Mouse (Mus musculus) inflammation-experienced regulatory T-cells, adult 6 months (primary cell): ENCODE data around the gene Fbxw4. TPM values are rescaled to one million over a fixed set of nuclear protein-coding genes. Genes with fewer than 3 reads are reported as not detected.
A peak's percentile ranks its signal among the peaks of the same experiment; 100 is the strongest.

Experiments
- ATAC-seq: one replicate; pipeline ENCODE4 v1.8.0; 2017
- polyA plus RNA-seq, 3 experiments: library from polyadenylated mRNA; unstranded; fragments of 100-300 nt; shearing (Covaris generic); gene quantifications; one replicate each; pipeline ENCODE4 v1.2.1; 2017

The Fbxw4 gene
- polyA plus RNA-seq, result 10 to 100 TPM in 2 of 3 experiments, 1 to 10 TPM in 1; 6.0 to 14.9 (median 14.4) TPM

DNA sequence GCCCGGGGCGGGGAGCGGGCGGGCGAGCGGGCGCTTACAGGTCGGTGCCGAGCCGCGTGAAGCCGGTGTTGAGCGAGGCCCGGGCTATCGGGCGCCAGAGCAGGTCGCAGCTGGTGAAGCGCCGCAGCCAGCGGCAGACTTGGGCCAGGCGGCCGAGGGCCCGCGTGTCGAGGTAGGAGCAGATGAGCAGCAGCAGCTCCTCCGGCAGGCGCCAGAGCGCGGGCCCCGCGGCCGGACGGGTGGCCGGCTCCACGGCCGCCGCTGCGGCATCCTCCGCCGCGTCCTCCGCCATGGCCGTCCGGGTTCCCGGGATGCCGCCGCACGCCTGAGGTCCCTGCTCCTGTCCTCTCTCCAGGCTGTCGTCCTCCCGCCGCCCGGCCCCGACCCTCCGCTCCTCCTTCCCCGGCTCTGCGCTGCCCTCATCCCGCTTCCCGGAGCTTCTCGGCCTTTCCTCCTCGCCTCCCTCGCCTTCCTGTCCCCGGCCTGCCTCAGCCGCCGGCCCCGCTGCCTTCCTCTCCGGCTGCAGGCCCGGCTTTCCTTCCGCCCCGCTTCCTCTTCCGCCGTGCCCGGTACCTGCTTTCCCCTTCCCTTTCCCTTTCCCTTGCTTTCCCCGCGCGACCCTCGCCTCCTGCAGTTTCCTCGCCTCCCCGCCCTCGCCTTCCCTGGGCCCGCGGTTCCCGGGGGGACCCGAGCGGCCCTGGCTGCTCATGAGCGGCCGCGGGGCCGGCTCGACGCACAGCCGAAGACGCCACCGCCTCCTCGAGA lies at the start of gene Fbxw4:
Gene Fbxw4, minus strand, starts transcription at position 575 of the 765 bp plus-strand sequence.
- peak; percentile 78 for ATAC-seq

DNA sequence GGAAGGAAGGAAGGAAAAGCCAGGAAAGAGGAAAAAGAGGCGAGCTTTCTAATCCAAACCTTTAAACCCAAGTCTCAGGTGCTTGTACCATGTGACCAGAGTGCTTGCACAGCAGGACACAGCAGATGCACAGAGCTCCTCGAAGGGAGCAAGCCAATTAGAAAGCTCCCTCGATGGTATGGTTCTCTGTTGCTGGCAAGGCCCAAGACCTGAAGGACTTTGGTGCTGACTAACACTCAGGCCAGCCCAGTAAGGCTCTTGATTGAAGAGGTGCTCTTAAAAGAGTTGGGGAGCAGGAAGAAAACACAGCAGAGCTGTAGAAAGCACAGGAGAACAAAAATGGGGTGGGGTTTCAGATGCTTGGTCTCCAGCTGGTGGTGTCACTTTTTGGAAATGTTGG lies 48.6 kb upstream of the Fbxw4 start:
- ATAC-seq, result no peak

DNA sequence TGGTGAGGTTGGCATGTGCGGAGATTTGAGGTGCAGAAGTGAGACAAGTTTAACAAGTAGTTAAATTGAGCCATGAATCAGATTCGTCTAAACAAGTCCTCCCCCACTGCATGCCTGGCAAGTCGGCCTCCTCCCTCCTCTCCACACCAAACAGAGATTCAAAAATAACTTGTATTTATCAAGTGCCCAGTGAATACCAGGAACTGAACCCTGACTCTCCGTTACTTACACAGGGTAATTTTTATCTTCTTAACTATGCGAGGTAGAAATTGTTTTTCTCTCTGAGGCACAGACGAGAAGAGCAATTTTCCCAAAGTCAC lies 36.1 kb upstream of the Fbxw4 start:
- no peak for ATAC-seq

DNA sequence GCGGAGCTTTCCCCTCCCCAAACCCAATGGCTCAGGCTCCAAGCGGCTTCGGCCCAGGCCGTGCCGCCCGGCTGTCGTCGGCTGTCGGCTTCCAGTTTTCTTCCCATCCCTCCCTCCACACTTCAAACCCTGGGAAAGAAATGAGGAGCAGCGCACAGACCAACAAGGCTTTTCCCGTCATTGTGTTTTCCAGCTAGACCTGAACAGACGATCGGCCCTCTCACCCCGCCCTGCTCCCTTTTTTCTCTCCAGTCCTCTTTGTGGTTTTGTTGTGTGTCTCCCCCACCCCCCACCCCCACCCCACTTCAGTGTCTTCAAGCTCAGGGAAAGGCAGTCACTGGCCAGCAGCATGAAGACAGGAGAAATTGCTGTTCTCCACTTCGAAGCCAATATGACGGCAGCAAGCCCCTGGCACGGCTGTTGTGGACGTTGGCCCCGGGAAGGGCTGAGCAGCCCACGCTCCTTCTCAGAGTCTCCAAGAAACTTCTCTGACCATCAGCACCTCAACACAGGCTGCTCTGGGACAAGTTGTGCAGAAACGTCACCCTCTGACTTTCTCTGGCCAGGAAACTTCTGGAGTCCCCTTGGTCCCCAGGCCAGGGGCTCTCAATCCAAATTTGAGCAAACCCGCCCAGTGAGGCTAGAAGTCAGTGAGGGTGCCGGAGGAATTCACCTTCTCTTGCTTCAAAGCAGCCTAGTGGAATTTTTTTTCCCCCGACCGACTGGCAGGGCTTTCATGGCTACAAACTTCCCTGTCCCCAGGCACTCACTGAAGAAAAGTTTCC lies 35.6 kb upstream of the Fbxw4 start:
- ATAC-seq, result no peak

DNA sequence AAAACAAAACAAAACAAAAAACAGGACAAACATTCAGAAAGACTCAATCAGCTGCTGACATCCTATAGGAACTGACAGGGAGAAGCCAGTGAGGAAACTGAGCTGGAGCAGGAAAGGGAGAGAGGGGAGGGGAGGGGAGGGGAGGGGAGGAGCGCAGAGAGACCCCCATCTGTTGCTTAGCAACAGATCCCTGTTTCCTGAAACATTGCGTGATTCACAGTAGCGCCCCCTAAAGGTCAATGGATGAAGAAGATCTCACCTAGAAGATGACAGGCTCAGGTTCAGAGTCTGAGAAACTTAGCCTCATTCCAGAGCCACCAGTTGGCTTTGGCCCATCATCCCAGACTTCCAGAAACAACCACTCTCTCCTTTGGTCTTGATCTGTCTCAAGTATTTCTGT lies 33.9 kb upstream of the Fbxw4 start:
- no peak for ATAC-seq

DNA sequence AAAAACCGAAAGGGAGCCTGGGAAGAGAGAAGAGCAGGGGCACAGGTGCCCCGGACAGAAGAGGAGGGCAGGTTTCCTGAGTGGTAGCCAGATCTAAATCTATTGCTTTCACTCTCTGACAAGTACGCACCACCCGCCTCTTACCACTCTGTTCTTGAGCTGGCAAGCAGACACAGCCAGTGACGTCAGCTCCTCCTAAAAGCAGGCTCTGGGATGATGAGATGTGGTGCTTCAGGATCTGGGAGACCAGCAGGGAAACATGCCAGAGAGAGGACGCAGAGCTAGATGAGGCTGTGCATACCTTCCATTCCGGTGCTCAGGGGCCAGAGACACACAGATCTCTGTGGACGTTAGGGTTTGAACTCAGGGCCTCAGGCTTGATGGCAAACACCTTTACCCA lies 32.1 kb upstream of the Fbxw4 start:
- ATAC-seq, result no peak

DNA sequence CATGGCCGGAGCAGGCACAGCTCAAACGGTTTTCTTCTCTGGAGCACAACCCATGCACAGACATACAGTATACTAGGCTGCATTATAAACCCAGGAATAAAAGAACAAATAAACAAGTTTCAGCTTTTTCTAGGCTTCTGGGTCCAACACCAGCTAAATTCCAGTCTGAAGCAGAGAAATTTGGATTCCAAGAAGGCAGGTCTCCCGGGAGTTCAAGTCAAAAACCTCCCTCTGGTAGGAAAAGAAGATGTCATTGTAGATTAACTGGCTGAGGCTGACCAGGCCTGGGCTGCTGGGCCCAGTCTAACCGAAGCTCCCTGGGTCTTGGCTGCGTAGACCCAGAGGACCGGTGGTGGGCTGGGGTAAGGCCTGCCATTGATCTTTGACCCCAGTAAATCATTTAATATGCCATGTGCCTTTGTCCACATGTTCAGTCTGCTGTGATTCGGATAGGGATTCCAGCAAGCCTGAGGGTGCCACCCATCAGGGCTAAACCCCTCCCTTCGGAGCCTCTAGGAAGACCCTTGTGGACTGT lies 31.0 kb upstream of the Fbxw4 start:
- no peak for ATAC-seq

DNA sequence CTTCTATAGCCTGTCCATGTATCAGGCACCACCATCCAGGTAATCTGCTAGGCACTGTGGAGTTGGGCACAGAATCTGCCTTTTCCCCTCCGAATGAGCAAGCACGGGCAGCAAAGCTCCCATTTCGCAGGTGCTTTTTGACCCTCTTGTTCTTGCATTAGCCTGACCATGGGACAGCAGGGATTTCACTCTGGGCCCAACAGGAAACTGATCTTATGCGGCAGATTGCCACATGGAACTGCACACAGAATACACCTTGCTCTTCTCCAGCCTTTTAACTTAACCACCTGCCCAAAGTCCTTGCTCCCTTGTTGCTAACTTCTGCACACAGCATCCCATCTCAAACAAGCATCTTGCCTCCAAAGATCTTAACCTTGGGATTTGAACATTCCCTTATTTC lies 26.9 kb upstream of the Fbxw4 start:
- ATAC-seq, result no peak

DNA sequence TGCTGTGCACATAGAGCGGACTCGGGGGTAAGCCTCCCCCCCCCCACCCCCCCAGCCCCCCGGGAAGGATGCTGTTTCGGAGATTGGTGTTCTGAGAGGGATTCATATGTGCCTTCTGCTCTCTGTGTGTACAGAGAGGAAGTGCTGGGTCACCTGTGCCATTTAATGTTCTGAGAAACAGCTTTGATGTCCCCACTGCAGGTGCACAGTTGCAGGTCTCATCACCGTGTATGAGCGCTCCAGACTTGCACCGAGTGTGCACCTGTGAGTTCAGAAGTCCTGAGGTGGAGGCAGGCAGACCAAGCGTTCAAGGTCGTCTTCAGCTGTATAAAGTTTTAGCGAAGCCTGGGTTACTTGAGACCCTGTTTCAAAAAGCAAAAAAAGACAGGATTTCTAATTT lies 23.6 kb upstream of the Fbxw4 start:
- ATAC-seq, result no peak

DNA sequence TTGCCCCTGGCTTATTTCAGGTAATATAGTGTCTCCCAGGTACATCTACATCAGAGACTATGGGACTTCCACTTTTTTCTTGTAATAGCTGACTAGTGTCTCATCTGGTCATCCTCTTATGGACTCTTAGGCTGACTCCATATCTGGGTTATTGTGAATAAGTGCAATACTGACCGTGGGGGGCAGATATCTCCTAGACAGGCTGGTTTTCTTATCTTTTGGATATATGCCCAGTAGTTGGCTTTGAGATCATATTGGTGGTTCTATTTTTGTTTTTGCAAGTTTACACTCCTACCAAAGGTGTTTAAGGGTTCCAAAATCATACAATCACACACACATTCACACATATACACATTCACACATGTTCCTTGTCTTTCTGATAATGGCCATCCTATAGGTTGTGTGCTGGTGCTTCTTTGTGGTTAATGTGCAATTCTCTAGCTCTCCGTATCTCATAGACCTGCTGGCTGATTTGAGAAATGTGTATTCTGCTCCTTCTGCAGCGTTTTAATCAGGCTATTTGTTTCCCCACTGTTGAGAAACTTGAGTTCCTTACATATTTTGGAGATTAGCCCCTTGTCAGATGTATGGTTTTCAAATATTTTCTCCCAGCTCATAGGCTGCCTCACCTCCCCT lies 20.5 kb upstream of the Fbxw4 start:
- no peak for ATAC-seq

DNA sequence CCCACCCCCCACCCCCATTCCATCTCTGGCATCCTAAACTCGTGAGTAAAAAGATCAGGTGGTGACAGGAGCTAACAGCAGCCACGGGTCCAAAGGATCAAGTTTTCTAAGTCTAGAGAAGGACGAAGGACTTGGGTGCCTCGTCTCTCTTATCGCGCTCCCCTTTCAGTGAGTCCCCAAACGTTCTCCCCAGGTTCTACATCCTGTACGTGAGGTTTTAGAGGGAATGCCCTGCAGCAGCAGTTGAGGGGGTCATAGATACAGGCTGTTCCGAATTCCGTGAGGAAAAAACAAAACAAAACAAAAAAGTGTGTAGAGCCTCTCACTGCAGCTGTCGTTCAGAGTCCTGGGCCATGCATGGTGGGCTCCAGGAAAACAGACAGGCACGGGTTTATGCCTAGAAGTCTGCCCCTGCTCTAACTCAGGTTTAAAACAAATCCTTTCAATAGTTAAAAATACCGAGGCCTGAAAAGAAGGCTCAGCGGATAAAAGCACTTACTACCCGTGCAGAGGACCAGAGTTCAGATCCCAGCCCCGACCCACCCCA lies 16.7 kb upstream of the Fbxw4 start:
- ATAC-seq, result no peak

DNA sequence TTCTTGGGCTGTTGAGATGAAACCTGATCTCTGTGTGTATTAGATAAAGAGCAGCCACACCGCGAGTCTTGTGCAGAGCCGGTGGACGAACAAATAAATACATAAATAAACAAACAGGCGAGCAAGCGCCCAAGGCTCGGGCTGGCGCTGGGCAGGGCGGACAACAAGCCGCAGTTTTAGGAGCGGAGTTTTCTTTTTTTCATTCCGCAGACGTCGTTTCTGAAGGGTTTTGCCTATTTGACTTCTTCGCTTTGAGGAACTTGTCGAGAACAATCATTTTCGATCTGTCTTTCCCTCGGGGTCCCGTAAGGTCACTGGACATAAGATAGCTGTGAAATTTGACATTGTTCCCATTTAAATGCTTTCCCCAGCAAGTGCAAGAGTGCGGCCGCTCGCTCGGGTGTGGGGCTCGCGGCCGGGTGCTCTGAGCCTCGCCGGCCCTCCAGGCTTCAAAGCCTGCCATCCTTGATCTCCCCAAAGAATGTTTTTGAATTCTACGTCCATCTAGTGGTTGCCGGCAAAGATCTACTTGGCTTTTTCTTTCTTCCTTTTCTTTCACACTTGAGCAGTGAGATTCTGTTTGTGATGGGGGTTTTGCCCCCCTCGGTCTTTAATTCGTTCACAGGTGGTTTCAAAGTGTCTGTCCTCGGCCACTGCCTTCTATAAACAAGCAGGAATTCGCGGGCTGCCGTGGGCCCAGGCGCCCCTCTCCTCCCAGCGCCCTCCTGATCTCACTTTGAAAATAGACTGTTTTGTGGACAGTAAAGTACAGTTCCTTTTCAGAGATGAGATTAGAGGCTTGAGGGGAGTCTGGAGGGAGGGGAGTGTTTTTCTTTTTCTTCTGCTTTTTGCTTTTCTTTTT lies 15.8 kb upstream of the Fbxw4 start:
- no peak for ATAC-seq

DNA sequence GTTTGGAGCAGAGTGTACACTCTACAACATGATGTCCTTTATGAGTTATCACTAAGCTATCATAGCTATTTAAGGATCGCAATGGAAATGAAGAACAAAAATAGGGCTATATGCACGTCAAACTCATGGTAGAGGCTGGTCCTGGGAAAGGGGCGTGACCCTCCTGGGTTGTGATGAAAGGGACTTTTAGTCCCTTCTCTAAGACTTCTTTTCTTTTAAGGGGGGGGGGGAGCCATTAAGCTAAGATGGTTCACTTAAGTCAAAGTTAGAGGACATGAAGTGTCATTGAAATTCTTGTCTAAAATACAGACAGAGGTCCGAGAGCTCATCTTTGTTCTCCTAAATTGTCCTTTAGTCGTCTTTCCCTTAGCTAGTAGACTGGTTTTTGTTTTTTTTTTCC lies 15.1 kb upstream of the Fbxw4 start:
- ATAC-seq, result no peak

DNA sequence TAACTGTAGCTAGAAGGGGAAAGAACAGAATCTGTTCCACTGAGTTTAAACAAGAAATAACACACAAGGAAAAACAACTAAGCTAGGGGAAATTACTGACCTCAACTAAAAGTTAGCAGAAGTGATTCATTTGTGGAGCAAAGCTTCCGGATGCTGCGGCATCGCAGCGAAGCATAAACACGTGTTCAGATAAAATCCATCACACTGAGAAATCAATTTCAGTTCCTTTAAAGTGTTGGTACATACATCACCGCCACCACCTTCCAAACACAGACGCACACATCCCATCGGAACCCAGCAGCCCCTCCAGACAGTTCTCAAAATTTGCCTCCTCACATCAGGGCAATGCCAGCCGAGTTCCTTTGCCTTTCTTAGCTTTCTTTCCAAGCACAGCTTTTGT lies 12.9 kb upstream of the Fbxw4 start:
- no peak for ATAC-seq

DNA sequence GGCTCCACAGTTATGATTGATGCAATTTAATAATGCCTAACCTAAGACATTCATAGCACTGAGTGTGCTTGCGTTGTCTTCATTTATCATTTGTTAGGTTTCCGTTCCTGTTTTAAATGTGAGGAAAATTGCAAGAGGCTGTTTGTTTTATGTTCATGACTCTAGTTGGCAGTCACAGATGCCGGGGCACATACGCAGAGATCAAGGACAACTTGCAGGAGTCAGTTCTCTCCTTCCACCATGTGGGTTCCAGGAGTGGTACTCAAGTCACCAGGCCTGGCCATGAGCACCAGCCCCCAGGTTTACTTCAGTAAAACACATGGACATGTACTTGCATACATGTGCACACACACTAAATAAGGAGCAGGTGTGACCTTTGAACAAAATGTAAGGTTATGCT lies 8.9 kb upstream of the Fbxw4 start:
- no peak for ATAC-seq

DNA sequence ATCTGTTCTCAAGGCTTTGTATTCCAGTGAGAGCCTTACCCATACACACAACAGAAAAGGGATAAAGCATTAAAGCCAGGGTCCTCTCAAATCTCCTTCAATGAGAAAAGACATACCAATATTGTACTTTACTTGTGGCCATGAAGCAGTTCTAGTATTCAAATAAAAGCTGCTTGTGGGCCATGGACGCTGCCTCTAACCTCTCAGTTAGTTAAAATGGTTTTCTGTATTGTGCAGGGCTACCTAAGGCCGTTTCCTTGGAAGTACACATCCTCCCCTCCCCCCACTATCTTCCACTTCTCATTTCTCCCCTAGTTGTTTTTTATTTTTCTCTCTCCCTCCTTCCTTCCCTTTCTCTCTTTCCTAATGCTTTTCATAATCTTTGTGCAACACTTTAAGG lies 3.7 kb upstream of the Fbxw4 start:
- ATAC-seq, result no peak

DNA sequence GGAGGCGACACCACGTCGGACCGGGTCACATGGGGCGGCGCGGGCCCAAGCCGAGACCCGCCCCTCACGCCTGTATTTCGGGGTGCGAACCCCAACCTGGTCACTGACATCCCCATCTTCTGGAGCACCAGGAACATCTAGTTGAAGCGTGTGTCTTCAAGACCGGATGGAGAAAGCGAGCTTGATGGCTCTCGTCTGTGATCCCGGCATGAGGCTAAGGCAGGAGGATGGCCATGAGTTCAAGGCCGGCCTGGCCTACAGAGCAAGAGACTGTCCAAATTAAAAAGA lies 335 bp upstream of the Fbxw4 start:
- ATAC-seq, result no peak

DNA sequence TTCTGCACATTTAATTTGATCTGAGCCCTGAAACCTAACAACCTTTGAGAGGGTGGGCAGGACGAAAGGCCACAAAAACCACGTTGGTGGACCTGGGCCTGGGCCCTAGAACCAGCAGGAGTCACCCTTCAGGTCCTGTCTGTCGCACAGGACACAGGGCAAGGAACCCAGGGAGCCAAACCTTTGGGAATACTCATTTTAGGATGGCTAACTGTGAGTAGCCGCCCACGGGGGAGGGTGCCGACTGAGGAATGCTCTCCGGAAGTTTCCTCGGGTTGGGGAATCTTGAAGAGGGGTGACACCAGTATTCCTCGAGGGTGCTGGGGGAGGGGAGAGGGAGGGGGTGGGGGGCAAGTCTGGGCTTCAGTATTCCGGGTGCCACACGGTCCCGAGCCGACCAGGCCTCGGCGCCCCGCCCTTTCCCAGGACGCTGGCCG lies 793 bp downstream of the Fbxw4 start:
- ATAC-seq, result no peak

DNA sequence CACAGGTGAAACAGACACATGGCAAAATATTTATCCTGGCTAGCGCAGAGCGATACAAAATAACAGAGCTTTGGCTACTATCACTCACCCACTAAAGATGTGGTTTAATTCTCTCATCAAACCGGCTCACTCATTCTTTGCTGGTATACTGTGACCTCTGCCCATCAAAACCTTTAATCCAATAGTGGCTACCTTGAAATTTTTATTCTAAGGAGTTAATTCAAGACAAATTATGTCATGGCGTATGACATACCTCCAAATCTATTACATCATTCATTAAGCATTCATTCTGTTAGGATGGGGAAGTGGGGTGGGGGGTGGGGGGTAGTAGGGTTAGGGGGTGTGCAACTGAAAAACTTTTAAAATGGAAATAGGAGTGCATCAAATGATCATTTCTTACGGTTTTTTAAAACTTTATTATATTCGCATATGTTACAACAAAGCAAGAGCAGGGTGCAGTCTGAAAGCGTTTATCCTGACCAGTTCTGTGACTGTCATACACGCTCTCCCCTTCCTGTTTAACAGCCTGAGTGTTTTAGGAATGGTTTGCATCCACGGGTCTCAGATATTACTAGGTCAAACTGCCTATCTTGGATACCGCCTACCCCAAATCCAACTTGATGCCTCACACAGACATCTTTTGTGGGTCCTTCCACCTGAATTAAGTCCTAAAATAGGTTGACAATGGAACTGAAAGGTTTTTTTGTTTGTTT lies 1.4 kb downstream of the Fbxw4 start:
- ATAC-seq, result no peak

DNA sequence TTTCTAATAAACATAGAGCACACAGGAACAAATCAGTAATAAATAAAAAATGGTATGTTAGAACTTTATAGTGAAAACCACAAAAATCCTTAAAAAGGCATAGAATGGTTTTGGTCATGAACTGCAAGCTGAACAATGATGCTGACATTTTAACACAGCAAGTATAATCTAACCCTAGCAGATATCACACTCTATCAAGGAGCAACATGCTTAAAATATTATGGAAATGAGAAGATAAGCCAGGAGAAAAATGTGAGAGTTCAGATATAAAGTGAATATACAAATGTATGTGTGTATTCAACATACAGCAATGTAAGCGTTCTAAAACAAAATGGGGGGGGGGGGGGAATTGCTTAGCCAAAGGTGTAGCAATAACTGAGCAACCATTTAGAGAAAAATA lies 2.3 kb downstream of the Fbxw4 start:
- no peak for ATAC-seq

DNA sequence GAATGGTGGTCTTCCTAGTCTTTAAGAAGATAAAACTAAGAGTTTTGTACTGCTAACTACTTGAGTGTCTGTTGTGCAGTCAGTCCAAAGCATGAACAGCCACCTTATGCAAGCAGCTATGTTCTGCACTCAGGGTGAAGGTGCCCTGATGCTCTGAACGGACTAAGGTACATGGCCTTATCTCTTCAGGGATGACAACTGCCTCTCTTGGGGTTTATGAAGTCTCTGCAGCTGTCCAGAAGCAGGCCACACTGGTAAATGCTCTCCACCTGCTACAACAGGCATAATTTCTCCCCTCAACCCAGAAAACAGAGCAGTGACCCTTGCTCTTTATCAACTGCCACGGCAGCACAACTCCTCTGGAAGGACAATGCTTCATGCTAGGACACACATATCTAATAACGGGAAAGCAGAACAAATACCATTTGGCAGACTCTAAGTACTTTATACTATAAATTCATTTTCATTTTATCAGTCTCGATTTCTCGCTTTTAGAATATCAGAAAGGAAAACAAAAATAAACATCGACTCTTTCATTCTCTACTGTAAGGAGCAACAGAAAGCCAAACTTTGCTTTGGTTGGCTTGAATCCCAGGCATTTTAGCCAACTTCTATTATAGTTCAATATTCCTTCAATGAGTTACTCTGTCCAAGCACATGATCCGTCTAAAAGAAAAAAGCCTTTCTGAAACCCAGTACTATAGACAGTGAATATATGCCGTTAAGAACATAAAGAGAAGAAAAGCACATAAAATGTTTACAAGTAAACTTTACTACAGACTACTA lies 3.1 kb downstream of the Fbxw4 start:
- ATAC-seq, result no peak
